Mouse (Mus musculus): ENCODE results near the gene Tspan1. TPM values are rescaled to one million over a fixed set of nuclear protein-coding genes. Genes with fewer than 3 reads are reported as not detected.

The Tspan1 gene
- polyA plus RNA-seq (2012) = 0.05 TPM in 1 of 2 replicates, not detected in the other

DNA sequence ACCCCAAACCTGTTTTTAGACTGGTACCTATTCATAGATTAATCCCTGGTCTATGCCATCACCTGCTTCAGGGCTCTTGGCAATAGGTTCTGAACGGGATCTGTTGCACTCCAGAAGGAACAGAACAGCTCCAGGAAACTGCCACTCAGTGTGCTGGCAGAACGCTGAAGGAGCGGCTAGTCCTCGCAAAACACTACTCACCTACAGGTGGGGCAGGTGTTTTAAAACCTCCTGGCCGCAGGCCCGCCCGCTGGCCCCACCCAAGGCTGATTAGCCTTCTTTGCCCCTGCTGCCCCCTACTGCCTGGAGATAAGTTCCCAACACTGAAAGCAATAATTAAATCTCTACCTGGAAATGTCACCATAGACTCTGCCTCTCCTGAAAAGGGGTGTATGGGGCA lies at the start of gene Tspan1:
Gene Tspan1 (minus strand): TSS at position 198 of the 400 bp plus-strand sequence.
- Histone ChIP-seq H3K27me3 (ENCODE audit: control insufficient read depth) (peaks cover 2% of the 10 kb centered on the region; the same call in 1 of the 2 replicates), H3K36me3 (ENCODE audit: control insufficient read depth) (no peaks in the 10 kb centered on the region), H3K4me1 (ENCODE audit: control insufficient read depth) (peaks cover 8% of the 10 kb centered on the region), H3K9me3 (ENCODE audit: control insufficient read depth, low read length) (no peaks in the 10 kb centered on the region), H3K4me3 (replicated peaks) (no peak within 1 kb of the TSS)
- no peak for TF ChIP-seq TAL1 (IDR thresholded peaks at IDR 0.05; ENCODE audit: low read length)
- no peak for TF ChIP-seq GATA1 (IDR thresholded peaks at IDR 0.05; ENCODE audit: low read length)

- TF ChIP-seq GATA1 (IDR thresholded peaks at IDR 0.05; ENCODE audit: low read length) (no peak), TAL1 (IDR thresholded peaks at IDR 0.05; ENCODE audit: low read length) (no peak)
- Histone ChIP-seq H3K9me3 (ENCODE audit: control insufficient read depth, low read length) (no peaks in the 10 kb centered on the region), H3K36me3 (ENCODE audit: control insufficient read depth) (no peaks in the 10 kb centered on the region), H3K4me1 (ENCODE audit: control insufficient read depth) (peaks cover 16% of the 10 kb centered on the region), H3K27me3 (ENCODE audit: control insufficient read depth) (peaks cover 15% of the 10 kb centered on the region), H3K4me3 (replicated peaks) (no peak overlapping the region)
Measured at GRCm38 (mm10) chr4:116217046-116217445, 49.6 kb upstream of the Tspan1 start.

- Histone ChIP-seq H3K9me3 (ENCODE audit: control insufficient read depth, low read length) (no peaks in the 10 kb centered on the region), H3K4me1 (ENCODE audit: control insufficient read depth) (peaks cover 8% of the 10 kb centered on the region), H3K36me3 (ENCODE audit: control insufficient read depth) (no peaks in the 10 kb centered on the region), H3K27me3 (ENCODE audit: control insufficient read depth) (peaks cover 9% of the 10 kb centered on the region), H3K4me3 (replicated peaks) (no peak overlapping the region)
- TF ChIP-seq TAL1 (IDR thresholded peaks at IDR 0.05; ENCODE audit: low read length) (no peak), GATA1 (IDR thresholded peaks at IDR 0.05; ENCODE audit: low read length) (no peak)
Measured at GRCm38 (mm10) chr4:116215895-116216605, 48.6 kb upstream of the Tspan1 start.

DNA sequence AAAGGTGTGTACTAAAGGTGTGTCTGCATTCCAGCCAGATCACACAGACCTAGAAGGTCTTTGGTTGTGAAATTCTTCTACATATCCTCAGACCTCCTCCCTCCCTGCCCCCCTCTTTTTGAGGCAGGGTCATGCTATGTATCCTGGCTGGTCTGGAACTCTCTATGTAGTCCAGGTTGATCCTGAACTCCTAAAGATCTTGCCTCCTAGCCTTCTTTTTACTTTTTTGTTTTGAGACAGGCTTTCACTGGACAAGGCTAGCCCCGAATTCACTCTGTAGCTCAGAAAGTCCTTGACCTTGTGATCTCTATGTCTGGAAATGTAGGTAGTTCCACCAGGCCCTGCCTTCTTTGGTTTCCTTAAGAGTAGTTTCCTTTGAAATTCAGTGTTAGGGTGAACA lies 41.5 kb upstream of the Tspan1 start:
- TF ChIP-seq GATA1 (IDR thresholded peaks at IDR 0.05; ENCODE audit: low read length) = no peak
- no peak for TF ChIP-seq TAL1 (IDR thresholded peaks at IDR 0.05; ENCODE audit: low read length)
- H3K27me3 ChIP-seq (ENCODE audit: control insufficient read depth) = no peaks in the 10 kb centered on the region
- no peaks in the 10 kb centered on the region for H3K9me3 ChIP-seq (ENCODE audit: control insufficient read depth, low read length)
- H3K4me1 ChIP-seq (ENCODE audit: control insufficient read depth) = no peaks in the 10 kb centered on the region
- H3K4me3 ChIP-seq (replicated peaks) = no peak overlapping the region
- H3K36me3 ChIP-seq (ENCODE audit: control insufficient read depth) = no peaks in the 10 kb centered on the region

DNA sequence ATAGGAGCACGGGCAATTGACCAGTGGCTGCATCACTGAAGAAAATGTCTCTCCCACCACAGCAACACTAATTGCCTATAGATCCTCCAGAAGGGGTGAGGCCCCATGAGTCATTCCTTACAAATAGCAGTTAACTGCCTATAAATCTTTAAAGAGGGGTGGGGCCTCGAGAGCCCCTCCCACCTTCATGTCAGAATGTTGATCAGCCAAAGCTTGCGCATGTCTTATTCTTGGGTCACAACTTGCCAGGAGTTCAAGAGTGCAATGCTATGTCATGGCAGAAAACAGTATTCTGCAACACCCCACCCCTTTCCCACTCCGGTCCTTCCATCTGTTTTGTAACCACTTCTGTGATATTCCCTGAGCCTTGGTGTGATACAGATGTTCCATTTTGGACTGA lies 39.1 kb upstream of the Tspan1 start:
- TF ChIP-seq GATA1 (IDR thresholded peaks at IDR 0.05; ENCODE audit: low read length) (no peak), TAL1 (IDR thresholded peaks at IDR 0.05; ENCODE audit: low read length) (no peak)

GRCm38 (mm10) chr4:116204422-116204821 lies 37.0 kb upstream of the Tspan1 start:
- Histone ChIP-seq H3K36me3 (ENCODE audit: control insufficient read depth) (no peaks in the 10 kb centered on the region), H3K4me3 (replicated peaks) (no peak overlapping the region), H3K9me3 (ENCODE audit: control insufficient read depth, low read length) (no peaks in the 10 kb centered on the region), H3K4me1 (ENCODE audit: control insufficient read depth) (no peaks in the 10 kb centered on the region), H3K27me3 (ENCODE audit: control insufficient read depth) (no peaks in the 10 kb centered on the region)
- TF ChIP-seq GATA1 (IDR thresholded peaks at IDR 0.05; ENCODE audit: low read length) (no peak), TAL1 (IDR thresholded peaks at IDR 0.05; ENCODE audit: low read length) (no peak)

More for the DNA sequence above, 39.1 kb upstream of the Tspan1 start:
- no peaks in the 10 kb centered on the region for H3K4me1 ChIP-seq (ENCODE audit: control insufficient read depth)
- H3K27me3 ChIP-seq (ENCODE audit: control insufficient read depth) = no peaks in the 10 kb centered on the region
- H3K36me3 ChIP-seq (ENCODE audit: control insufficient read depth) = no peaks in the 10 kb centered on the region
- H3K9me3 ChIP-seq (ENCODE audit: control insufficient read depth, low read length) = no peaks in the 10 kb centered on the region
- H3K4me3 ChIP-seq (replicated peaks) = no peak overlapping the region

DNA sequence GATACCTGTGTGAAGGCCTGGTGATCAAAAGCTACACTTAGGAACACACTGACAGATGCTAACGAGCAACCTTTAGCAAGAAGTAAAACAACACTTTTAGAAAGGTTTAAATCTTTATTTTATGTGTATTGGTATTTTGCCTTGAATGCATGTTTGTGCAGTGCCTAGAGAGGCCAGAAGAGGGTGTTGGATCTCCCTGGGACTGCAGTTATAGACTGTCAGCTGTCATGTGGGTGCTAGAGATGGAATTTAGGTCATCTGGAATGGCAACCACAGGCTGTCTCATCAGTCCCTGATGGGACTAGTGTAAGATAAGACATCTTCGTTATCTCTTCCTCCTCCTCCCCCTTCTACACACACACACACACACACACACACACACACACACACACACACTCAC lies 31.0 kb upstream of the Tspan1 start:
- Histone ChIP-seq H3K4me1 (ENCODE audit: control insufficient read depth) (peaks cover 18% of the 10 kb centered on the region), H3K27me3 (ENCODE audit: control insufficient read depth) (no peaks in the 10 kb centered on the region), H3K4me3 (replicated peaks) (no peak overlapping the region), H3K36me3 (ENCODE audit: control insufficient read depth) (no peaks in the 10 kb centered on the region), H3K9me3 (ENCODE audit: control insufficient read depth, low read length) (no peaks in the 10 kb centered on the region)
- TF ChIP-seq GATA1 (IDR thresholded peaks at IDR 0.05; ENCODE audit: low read length) (no peak), TAL1 (IDR thresholded peaks at IDR 0.05; ENCODE audit: low read length) (no peak)

GRCm38 (mm10) chr4:116193583-116194383 lies 26.4 kb upstream of the Tspan1 start:
- H3K9me3 ChIP-seq (ENCODE audit: control insufficient read depth, low read length) = no peaks in the 10 kb centered on the region
- TF ChIP-seq GATA1 (IDR thresholded peaks at IDR 0.05; ENCODE audit: low read length) (no peak; the same call in 1 of the 2 replicates), TAL1 (IDR thresholded peaks at IDR 0.05; ENCODE audit: low read length) (peak; percentile 51; the same call in 2 of the 3 replicates)
- no peaks in the 10 kb centered on the region for H3K36me3 ChIP-seq (ENCODE audit: control insufficient read depth)
- no peaks in the 10 kb centered on the region for H3K27me3 ChIP-seq (ENCODE audit: control insufficient read depth)
- H3K4me1 ChIP-seq (ENCODE audit: control insufficient read depth) = peaks cover 29% of the 10 kb centered on the region
- peak overlapping the region; percentile 6 for H3K4me3 ChIP-seq (replicated peaks)

DNA sequence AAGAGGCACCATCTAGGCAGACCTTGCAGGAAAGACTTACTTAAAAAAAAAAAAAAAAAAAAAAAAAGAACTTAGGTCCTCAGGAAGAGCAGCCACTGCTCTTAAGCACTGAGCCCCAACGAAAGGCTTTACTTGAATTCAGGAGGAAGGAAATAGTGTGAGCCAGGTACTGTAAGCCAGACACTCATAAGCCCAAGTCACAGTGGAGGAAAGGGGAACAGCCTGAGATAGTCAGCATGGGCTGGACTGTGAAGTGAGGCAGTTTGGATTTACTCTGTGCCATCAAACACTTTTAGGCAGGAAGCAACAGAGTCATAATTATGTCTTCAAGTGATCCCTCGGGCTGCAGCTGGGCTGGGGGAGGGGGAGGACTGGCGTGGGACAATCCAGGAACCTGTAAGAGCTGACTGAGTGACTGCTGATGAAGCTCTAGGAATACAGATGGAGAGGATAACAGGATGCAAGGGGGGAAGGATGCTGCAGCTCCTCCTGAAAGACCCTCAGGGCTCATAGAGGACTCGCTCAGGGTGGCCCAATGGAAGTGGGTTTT lies 25.0 kb upstream of the Tspan1 start:
- peaks cover 29% of the 10 kb centered on the region for H3K4me1 ChIP-seq (ENCODE audit: control insufficient read depth)
- H3K9me3 ChIP-seq (ENCODE audit: control insufficient read depth, low read length) = peaks cover 5% of the 10 kb centered on the region; the same call in 1 of the 2 replicates
- no peak for TF ChIP-seq TAL1 (IDR thresholded peaks at IDR 0.05; ENCODE audit: low read length)
- no peaks in the 10 kb centered on the region for H3K27me3 ChIP-seq (ENCODE audit: control insufficient read depth)
- no peak overlapping the region for H3K4me3 ChIP-seq (replicated peaks)
- no peaks in the 10 kb centered on the region for H3K36me3 ChIP-seq (ENCODE audit: control insufficient read depth)

All from erythroblast, embryonic 14.5 days (primary cell).